Mouse (Mus musculus): Measurements from ENCODE around the gene Pgs1. TPM values are rescaled to one million over a fixed set of nuclear protein-coding genes. Genes with fewer than 3 reads are reported as not detected.

Pgs1 gene
- polyA plus RNA-seq, 1 experiment = 35.6 TPM

DNA sequence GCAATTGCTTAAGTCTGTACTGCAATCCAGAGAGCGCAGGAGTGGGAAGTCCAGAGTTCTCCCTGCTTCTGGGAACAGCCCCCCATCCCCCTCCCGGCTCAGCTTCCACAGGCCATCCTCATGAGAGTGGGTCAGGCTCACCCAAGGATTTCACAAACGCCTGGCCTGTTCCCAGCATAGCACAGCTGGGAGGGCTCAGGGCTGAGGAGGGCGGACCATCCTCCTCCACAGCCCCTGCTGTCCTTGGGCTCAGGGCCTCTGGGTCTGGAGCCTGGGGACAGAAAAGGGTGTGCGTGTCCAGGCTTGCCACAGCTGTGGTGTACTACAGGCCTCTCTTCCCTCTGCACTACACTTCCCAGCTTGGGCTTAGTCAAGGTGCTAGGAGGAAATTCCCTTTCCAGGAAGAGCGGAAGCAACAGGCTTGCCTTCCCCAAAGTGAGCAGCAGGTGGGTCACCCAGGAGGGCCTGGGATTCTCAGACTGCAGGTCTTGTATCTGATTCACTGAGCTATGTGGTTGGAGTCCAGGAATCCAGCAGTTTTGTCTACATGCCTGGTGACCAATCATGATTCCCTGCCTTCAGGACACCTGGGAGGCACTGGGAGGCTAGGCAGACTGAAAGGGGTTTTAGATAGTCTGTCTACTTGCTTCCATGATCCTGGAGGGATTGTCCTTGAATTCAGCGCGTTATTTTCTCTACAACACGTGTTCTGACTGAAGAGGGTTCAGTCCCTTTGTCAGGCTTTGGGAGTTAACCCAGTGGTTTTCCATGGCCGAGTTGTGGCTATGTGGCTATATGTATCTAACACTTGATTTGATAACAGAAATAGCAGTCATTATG, 23.6 kb upstream of the Pgs1 start:
- Histone ChIP-seq H3K27me3 (ENCODE audit: control insufficient read depth, insufficient read depth, low read length) (no peaks in the 10 kb centered on the region), H3K4me3 (ENCODE audit: extremely low read depth, insufficient read depth, insufficient read length) (no peak overlapping the region), H3K36me3 (ENCODE audit: control insufficient read depth, insufficient read depth, low read length) (peaks cover 6% of the 10 kb centered on the region; the same call in 1 of the 2 replicates), H3K4me1 (ENCODE audit: control insufficient read depth, insufficient read depth, insufficient read length) (peaks cover 51% of the 10 kb centered on the region; the same call in 1 of the 2 replicates), H3K27ac (ENCODE audit: insufficient read depth, low read length) (peak overlapping the region; percentile 53)
- no peak for DNase-seq (ENCODE audit: low read depth in 1 of 2, low spot score in 2 of 2)
- no peak for TF ChIP-seq POLR2A (IDR thresholded peaks at IDR 0.05; ENCODE audit: low read depth, low read length)
- TF ChIP-seq CTCF (IDR thresholded peaks at IDR 0.05; ENCODE audit: extremely low read depth, insufficient read depth, insufficient read length, insufficient replicate concordance) = no peak
- WGBS = 82% methylated on average over 10 of the region's 10 CpGs

GRCm38 (mm10) chr11:117963091-117963793, 22.9 kb upstream of the Pgs1 start:
- Histone ChIP-seq H3K4me3 (ENCODE audit: extremely low read depth, insufficient read depth, insufficient read length) (peak overlapping the region; percentile 51; the same call in 1 of the 2 replicates), H3K36me3 (ENCODE audit: control insufficient read depth, insufficient read depth, low read length) (peaks cover 11% of the 10 kb centered on the region), H3K27ac (ENCODE audit: insufficient read depth, low read length) (peak overlapping the region; percentile 73), H3K27me3 (ENCODE audit: control insufficient read depth, insufficient read depth, low read length) (peaks cover 5% of the 10 kb centered on the region), H3K4me1 (ENCODE audit: control insufficient read depth, insufficient read depth, insufficient read length) (peaks cover 59% of the 10 kb centered on the region)
- 3% methylated on average over 40 of the region's 40 CpGs for WGBS
- DNase-seq (ENCODE audit: low read depth in 1 of 2, low spot score in 2 of 2) = peak; percentile 79 to 96
- TF ChIP-seq CTCF (IDR thresholded peaks at IDR 0.05; ENCODE audit: extremely low read depth, insufficient read depth, insufficient read length, insufficient replicate concordance) (no peak), POLR2A (IDR thresholded peaks at IDR 0.05; ENCODE audit: low read depth, low read length) (no peak)

DNA sequence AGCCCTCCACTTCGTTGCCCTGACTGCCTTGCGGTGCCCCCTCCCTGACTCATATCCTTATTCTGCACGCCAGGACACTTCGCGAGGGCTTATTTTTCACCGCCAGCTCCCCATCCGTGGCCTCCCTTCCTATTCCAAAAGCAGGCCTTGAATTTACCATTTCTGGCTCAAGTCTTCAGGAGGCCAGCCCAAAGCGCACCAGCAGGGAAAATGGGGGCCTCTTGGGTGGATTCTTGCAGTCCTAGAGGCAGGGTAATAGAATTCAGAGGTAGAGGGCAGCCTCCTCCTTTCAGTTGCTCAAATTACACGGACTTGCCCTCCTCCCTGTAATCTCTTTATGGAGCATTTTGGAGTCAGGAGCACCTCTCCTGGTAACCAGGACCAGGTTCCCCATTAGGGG, 22.2 kb upstream of the Pgs1 start:
- 16% methylated on average over 9 of the region's 9 CpGs for WGBS
- no peak for DNase-seq (ENCODE audit: low read depth in 1 of 2, low spot score in 2 of 2)
- peaks cover 11% of the 10 kb centered on the region for H3K36me3 ChIP-seq (ENCODE audit: control insufficient read depth, insufficient read depth, low read length)
- TF ChIP-seq POLR2A (IDR thresholded peaks at IDR 0.05; ENCODE audit: low read depth, low read length) = no peak
- no peak for TF ChIP-seq CTCF (IDR thresholded peaks at IDR 0.05; ENCODE audit: extremely low read depth, insufficient read depth, insufficient read length, insufficient replicate concordance)
- H3K27ac ChIP-seq (ENCODE audit: insufficient read depth, low read length) = peak overlapping the region; percentile 73
- peaks cover 58% of the 10 kb centered on the region for H3K4me1 ChIP-seq (ENCODE audit: control insufficient read depth, insufficient read depth, insufficient read length)
- H3K4me3 ChIP-seq (ENCODE audit: extremely low read depth, insufficient read depth, insufficient read length) = peak overlapping the region; percentile 51; the same call in 1 of the 2 replicates
- H3K27me3 ChIP-seq (ENCODE audit: control insufficient read depth, insufficient read depth, low read length) = peaks cover 9% of the 10 kb centered on the region

DNA sequence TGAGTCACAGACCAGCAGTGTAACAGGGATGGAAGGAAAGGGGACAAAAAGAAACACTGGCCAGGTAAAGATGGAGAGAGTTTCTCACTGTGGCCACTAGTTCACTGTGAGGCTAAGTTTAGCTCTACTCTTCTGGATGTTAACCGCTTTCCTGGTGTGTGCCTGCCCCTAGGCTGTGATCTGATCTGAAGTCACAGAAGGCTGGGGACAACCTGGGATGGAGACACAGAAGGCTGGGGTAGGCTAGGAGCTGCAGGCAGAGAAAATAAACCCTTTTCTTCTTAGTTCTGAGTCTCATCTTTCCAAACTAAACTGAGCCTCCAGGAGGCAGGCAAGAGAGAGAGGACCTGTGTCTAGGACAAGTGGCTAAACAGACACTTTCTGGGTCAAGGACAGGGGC, 21.8 kb upstream of the Pgs1 start:
- WGBS = 76% methylated on average over 1 of the region's 1 CpGs
- DNase-seq (ENCODE audit: low read depth in 1 of 2, low spot score in 2 of 2) = no peak
- TF ChIP-seq CTCF (IDR thresholded peaks at IDR 0.05; ENCODE audit: extremely low read depth, insufficient read depth, insufficient read length, insufficient replicate concordance) = no peak
- no peak for TF ChIP-seq POLR2A (IDR thresholded peaks at IDR 0.05; ENCODE audit: low read depth, low read length)
- Histone ChIP-seq H3K4me3 (ENCODE audit: extremely low read depth, insufficient read depth, insufficient read length) (no peak overlapping the region), H3K27me3 (ENCODE audit: control insufficient read depth, insufficient read depth, low read length) (peaks cover 9% of the 10 kb centered on the region), H3K36me3 (ENCODE audit: control insufficient read depth, insufficient read depth, low read length) (peaks cover 11% of the 10 kb centered on the region), H3K4me1 (ENCODE audit: control insufficient read depth, insufficient read depth, insufficient read length) (peaks cover 57% of the 10 kb centered on the region), H3K27ac (ENCODE audit: insufficient read depth, low read length) (no peak overlapping the region)

GRCm38 (mm10) chr11:117965052-117965451, 21.0 kb upstream of the Pgs1 start:
- Histone ChIP-seq H3K27ac (ENCODE audit: insufficient read depth, low read length) (no peak overlapping the region), H3K27me3 (ENCODE audit: control insufficient read depth, insufficient read depth, low read length) (peaks cover 9% of the 10 kb centered on the region)
- WGBS = 62% methylated on average over 7 of the region's 7 CpGs

GRCm38 (mm10) chr11:117965561-117965981, 20.5 kb upstream of the Pgs1 start:
- Histone ChIP-seq H3K27me3 (ENCODE audit: control insufficient read depth, insufficient read depth, low read length) (peaks cover 9% of the 10 kb centered on the region), H3K4me1 (ENCODE audit: control insufficient read depth, insufficient read depth, insufficient read length) (peaks cover 47% of the 10 kb centered on the region), H3K36me3 (ENCODE audit: control insufficient read depth, insufficient read depth, low read length) (peaks cover 11% of the 10 kb centered on the region), H3K4me3 (ENCODE audit: extremely low read depth, insufficient read depth, insufficient read length) (no peak overlapping the region), H3K27ac (ENCODE audit: insufficient read depth, low read length) (no peak overlapping the region)
- DNase-seq (ENCODE audit: low read depth in 1 of 2, low spot score in 2 of 2) = no peak
- 22% methylated on average over 9 of the region's 9 CpGs for WGBS
- TF ChIP-seq CTCF (IDR thresholded peaks at IDR 0.05; ENCODE audit: extremely low read depth, insufficient read depth, insufficient read length, insufficient replicate concordance) (no peak), POLR2A (IDR thresholded peaks at IDR 0.05; ENCODE audit: low read depth, low read length) (no peak)

More at GRCm38 (mm10) chr11:117965052-117965451, 21.0 kb upstream of the Pgs1 start:
- no peak for TF ChIP-seq CTCF (IDR thresholded peaks at IDR 0.05; ENCODE audit: extremely low read depth, insufficient read depth, insufficient read length, insufficient replicate concordance)
- TF ChIP-seq POLR2A (IDR thresholded peaks at IDR 0.05; ENCODE audit: low read depth, low read length) = no peak
- peaks cover 11% of the 10 kb centered on the region for H3K36me3 ChIP-seq (ENCODE audit: control insufficient read depth, insufficient read depth, low read length)
- no peak overlapping the region for H3K4me3 ChIP-seq (ENCODE audit: extremely low read depth, insufficient read depth, insufficient read length)
- peaks cover 50% of the 10 kb centered on the region for H3K4me1 ChIP-seq (ENCODE audit: control insufficient read depth, insufficient read depth, insufficient read length)
- no peak for DNase-seq (ENCODE audit: low read depth in 1 of 2, low spot score in 2 of 2)

Data from spleen, adult 2 months (tissue).